Mouse (Mus musculus): ENCODE data around the gene Magea5.
"Not testable (repeated sequence)": the region's sequence is repeated elsewhere in the genome, so short reads cannot be mapped to it uniquely, and the experiment has no call there.

The Magea5 gene

GRCm38 (mm10) chrX:155063045-155063444, at the start of gene Magea5:
Gene Magea5, minus strand, starts transcription at chrX:155063145.
- DNase-seq (ENCODE audit: low read depth, low spot score), result not testable (repeated sequence)

GRCm38 (mm10) chrX:155098024-155098423, 35.1 kb upstream of the Magea5 start:
- DNase-seq (ENCODE audit: low read depth, low spot score), result no peak

- DNase-seq (ENCODE audit: low read depth, low spot score), result not testable (repeated sequence)
These were observed 30.6 kb upstream of the Magea5 start, which contains the start of gene Magea2 for GRCm38 (mm10) chrX:155093566-155093965. Gene Magea2, minus strand, starts transcription at chrX:155093666.

- not testable (repeated sequence) for DNase-seq (ENCODE audit: low read depth, low spot score)
These were observed 26.7 kb upstream of the Magea5 start, which contains the start of gene Magea1 for GRCm38 (mm10) chrX:155089693-155090092. Gene Magea1, minus strand, starts transcription at chrX:155089793.
